Mouse (Mus musculus) stomach, postnatal 0 days (tissue): ENCODE results near the gene Myzap. TPM values are rescaled to one million over a fixed set of nuclear protein-coding genes. Genes with fewer than 3 reads are reported as not detected.

Source experiments
- ATAC-seq: fragments of 200-750 bp; cut with Nextera tagmentation; 2 replicates; pipeline ENCODE4 v1.8.0; 2017; ENCODE audit not compliant: low FRiP score, low TSS enrichment
- DNase-seq: peaks from one replicate; pipeline ENCODE4 v3.0.0-alpha.2; 2016; ENCODE audit warnings: low spot score
- H3K27ac ChIP-seq: fragments of 300-500 bp; sonication (generic); replicated peaks from 2 replicates; pipeline ENCODE4 v1.5.1; 2014; ENCODE audit warnings: mild to moderate bottlenecking, control low read depth
- H3K27me3 ChIP-seq: fragments of 300-500 bp; sonication (generic); 2 replicates; pipeline ENCODE4 v1.6.1; 2014; ENCODE audit warnings: low read length; ENCODE audit not compliant: control insufficient read depth, insufficient read depth
- H3K36me3 ChIP-seq: fragments of 300-500 bp; sonication (generic); 2 replicates; pipeline ENCODE4 v1.6.1; 2014; ENCODE audit warnings: low read length, mixed read lengths; ENCODE audit not compliant: control insufficient read depth, insufficient read depth
- H3K4me1 ChIP-seq: fragments of 300-500 bp; sonication (generic); replicated peaks from 2 replicates; pipeline ENCODE4 v1.6.1; 2014; ENCODE audit warnings: antibody characterized with exemption; ENCODE audit not compliant: control insufficient read depth, insufficient read depth
- H3K4me2 ChIP-seq: fragments of 300-500 bp; sonication (generic); replicated peaks from 2 replicates; pipeline ENCODE4 v1.6.1; 2014; ENCODE audit warnings: low read depth, mild to moderate bottlenecking, control low read depth, moderate library complexity
- H3K4me3 ChIP-seq: fragments of 300-500 bp; sonication (generic); 2 replicates; pipeline ENCODE4 v1.5.1; 2014; ENCODE audit warnings: low read depth, low read length, control low read depth
- H3K9ac ChIP-seq: fragments of 300-500 bp; sonication (generic); 2 replicates; pipeline ENCODE4 v1.6.1; 2014; ENCODE audit warnings: mild to moderate bottlenecking, low read length, control low read depth, mixed read lengths
- H3K9me3 ChIP-seq: fragments of 300-500 bp; sonication (generic); 2 replicates; pipeline ENCODE4 v1.6.1; 2016; ENCODE audit warnings: low read length; ENCODE audit not compliant: control insufficient read depth
- CTCF ChIP-seq: IDR thresholded peaks from 2 replicates; pipeline ENCODE4 v1.5.1; 2016; ENCODE audit warnings: antibody characterized with exemption, low read depth, mild to moderate bottlenecking, moderate library complexity
- EP300 ChIP-seq: optimal IDR thresholded peaks from 2 replicates; pipeline ENCODE3; 2016; ENCODE audit warnings: antibody characterized with exemption
- WGBS: fragments of 180-500 bp; shearing (Covaris S2); extraction: QIAGEN DNeasy Blood & Tissue Kit; methylation state at CpG from one replicate; pipeline ENCODE4 v1.1.7; 2014; 5-methylcytosine and 5-hydroxymethylcytosine counted together
- polyA plus RNA-seq: library from polyadenylated mRNA; unstranded; fragments of >200 nt; fragmentation: Nextera tagmentation; extraction: Ambion mirVana; gene quantifications from 2 replicates; pipeline ENCODE4 v1.2.1, GENCODE M21; 2015

The Myzap gene
- polyA plus RNA-seq, 1 experiment from 2014 or later: 25.7 TPM

GRCm38 (mm10) chr9:71628921-71629320 lies 36.8 kb upstream of the Myzap start:
- Histone ChIP-seq H3K9ac (no peak overlapping the region), H3K4me1 (no peaks in the 10 kb centered on the region), H3K4me2 (no peak overlapping the region), H3K27ac (no peak overlapping the region), H3K36me3 (no peaks in the 10 kb centered on the region; the same call in 1 of the 2 replicates), H3K4me3 (no peak overlapping the region), H3K9me3 (no peaks in the 10 kb centered on the region), H3K27me3 (no peaks in the 10 kb centered on the region)
- ATAC-seq (no peak), DNase-seq (no peak)
- TF ChIP-seq CTCF: no peak
- TF ChIP-seq EP300: no peak
- 74% methylated on average over 6 of the region's 6 CpGs for WGBS

GRCm38 (mm10) chr9:71628286-71628685 lies 36.1 kb upstream of the Myzap start:
- no peaks in the 10 kb centered on the region; the same call in 1 of the 2 replicates for H3K36me3 ChIP-seq
- H3K9ac ChIP-seq: no peak overlapping the region
- no peak overlapping the region for H3K27ac ChIP-seq
- no peak overlapping the region for H3K4me2 ChIP-seq
- no peaks in the 10 kb centered on the region for H3K4me1 ChIP-seq
- no peaks in the 10 kb centered on the region for H3K9me3 ChIP-seq
- no peak for DNase-seq
- ATAC-seq: no peak
- WGBS: 73% methylated on average over 6 of the region's 6 CpGs
- H3K4me3 ChIP-seq: no peak overlapping the region
- H3K27me3 ChIP-seq: no peaks in the 10 kb centered on the region
- TF ChIP-seq CTCF (no peak), EP300 (no peak)

DNA sequence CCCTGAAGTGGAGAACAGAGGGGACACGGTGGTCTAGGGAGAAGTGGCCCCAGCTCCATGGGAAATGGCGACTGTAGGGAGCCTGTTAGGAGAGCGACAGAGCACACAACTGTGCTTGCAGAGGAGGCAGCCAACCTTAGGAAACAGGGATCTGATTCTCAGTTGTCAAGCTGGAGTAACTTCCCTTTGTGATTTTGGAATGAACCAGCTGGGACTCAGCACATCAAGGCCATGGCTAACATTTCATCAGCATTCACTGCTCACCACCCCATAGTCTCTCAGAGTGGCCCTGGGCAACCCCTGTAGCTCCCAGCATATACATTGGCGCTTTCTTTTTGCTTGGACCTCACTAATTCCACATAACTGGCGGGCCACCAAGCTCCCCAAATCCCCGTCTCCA lies 33.8 kb upstream of the Myzap start:
- H3K4me1 ChIP-seq: no peaks in the 10 kb centered on the region
- no peaks in the 10 kb centered on the region; the same call in 1 of the 2 replicates for H3K36me3 ChIP-seq
- H3K4me3 ChIP-seq: no peak overlapping the region
- DNase-seq: no peak
- TF ChIP-seq CTCF (no peak), EP300 (no peak)
- H3K27ac ChIP-seq: 0 out of 2 replicates have a peak overlapping the region, but pooled peaks have one; percentile 13
- no peaks in the 10 kb centered on the region for H3K9me3 ChIP-seq
- no peaks in the 10 kb centered on the region for H3K27me3 ChIP-seq
- no peak overlapping the region for H3K4me2 ChIP-seq
- 86% methylated on average over 6 of the region's 6 CpGs for WGBS
- H3K9ac ChIP-seq: no peak overlapping the region
- no peak for ATAC-seq

GRCm38 (mm10) chr9:71624793-71625495 lies 32.8 kb upstream of the Myzap start:
- 25% methylated on average over 10 of the region's 10 CpGs for WGBS
- H3K27ac ChIP-seq: 0 out of 2 replicates have a peak overlapping the region, but pooled peaks have one; percentile 19
- peak; percentile 74 for ATAC-seq

DNA sequence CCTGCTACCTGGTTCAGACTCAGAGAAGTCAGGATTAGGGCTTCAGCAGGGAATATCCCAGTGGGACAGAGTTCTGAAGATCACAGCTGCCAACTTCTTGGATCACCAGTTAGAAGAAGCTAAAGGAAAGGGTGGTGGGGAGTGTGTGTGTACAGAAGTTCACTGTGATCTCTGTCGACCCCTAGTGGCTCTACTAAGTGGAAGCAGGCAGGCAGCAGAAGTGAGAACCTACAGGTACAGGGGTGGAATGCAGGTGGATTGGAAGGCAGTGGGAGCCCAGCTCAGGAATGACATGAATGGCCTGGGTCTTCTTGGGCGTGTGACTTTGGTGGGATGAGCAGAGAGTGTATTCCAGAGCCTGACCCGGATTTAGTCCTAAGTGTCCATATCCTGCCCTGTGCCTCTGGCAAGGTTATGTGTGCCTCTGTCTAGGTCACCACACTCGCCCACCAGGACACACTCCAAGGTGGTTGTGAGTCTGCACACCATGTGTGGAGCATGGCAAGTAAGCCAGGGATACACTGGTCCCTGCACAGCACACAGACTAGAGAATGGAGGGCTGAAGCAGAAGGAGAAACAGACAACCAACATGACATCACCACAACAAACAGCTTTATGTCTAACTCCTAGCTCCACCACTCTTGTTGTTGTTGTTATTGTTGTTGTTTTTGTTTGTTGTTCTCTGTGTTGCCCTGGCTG lies 31.9 kb upstream of the Myzap start:
- H3K36me3 ChIP-seq: no peaks in the 10 kb centered on the region
- no peaks in the 10 kb centered on the region for H3K4me1 ChIP-seq
- 0 out of 2 replicates have a peak overlapping the region, but pooled peaks have one; percentile 45 for H3K27ac ChIP-seq
- no peaks in the 10 kb centered on the region for H3K9me3 ChIP-seq
- no peak overlapping the region for H3K4me2 ChIP-seq
- ATAC-seq (peak; percentile 75), DNase-seq (peak; percentile 66)
- TF ChIP-seq EP300 (no peak), CTCF (peak; percentile 89)
- H3K4me3 ChIP-seq: no peak overlapping the region
- WGBS: 34% methylated on average over 4 of the region's 4 CpGs
- H3K27me3 ChIP-seq: no peaks in the 10 kb centered on the region
- H3K9ac ChIP-seq: no peak overlapping the region

More at GRCm38 (mm10) chr9:71624793-71625495, 32.8 kb upstream of the Myzap start:
- H3K9ac ChIP-seq: no peak overlapping the region
- H3K4me1 ChIP-seq: no peaks in the 10 kb centered on the region
- H3K4me3 ChIP-seq: no peak overlapping the region
- H3K36me3 ChIP-seq: no peaks in the 10 kb centered on the region
- no peak overlapping the region for H3K4me2 ChIP-seq
- no peak for TF ChIP-seq EP300
- peak; percentile 81 for TF ChIP-seq CTCF
- no peaks in the 10 kb centered on the region for H3K9me3 ChIP-seq
- peak; percentile 86 for DNase-seq
- no peaks in the 10 kb centered on the region for H3K27me3 ChIP-seq

GRCm38 (mm10) chr9:71622593-71622992 lies 30.4 kb upstream of the Myzap start:
- H3K4me3 ChIP-seq: no peak overlapping the region
- H3K9me3 ChIP-seq: no peaks in the 10 kb centered on the region
- WGBS: 61% methylated on average over 3 of the region's 3 CpGs
- no peak overlapping the region for H3K9ac ChIP-seq
- DNase-seq (no peak), ATAC-seq (no peak)
- H3K4me1 ChIP-seq: no peaks in the 10 kb centered on the region
- no peak for TF ChIP-seq CTCF
- no peak for TF ChIP-seq EP300
- H3K4me2 ChIP-seq: no peak overlapping the region
- no peaks in the 10 kb centered on the region for H3K36me3 ChIP-seq
- H3K27ac ChIP-seq: 0 out of 2 replicates have a peak overlapping the region, but pooled peaks have one; percentile 20
- H3K27me3 ChIP-seq: no peaks in the 10 kb centered on the region
